Mouse (Mus musculus) liver, embryonic 16.5 days (tissue): ENCODE measurements around the gene Snrpc. TPM values are rescaled to one million over a fixed set of nuclear protein-coding genes. Genes with fewer than 3 reads are reported as not detected.

Experiments used
- ATAC-seq: fragments of 200-750 bp; cut with Nextera tagmentation; 2 replicates; pipeline ENCODE4 v1.8.0; 2017; ENCODE audit warnings: low read depth, mild to moderate bottlenecking, moderate number of reproducible peaks, moderate library complexity
- H3K27ac ChIP-seq: fragments of 300-500 bp; sonication (generic); 2 replicates; pipeline ENCODE4 v1.5.1; 2014; ENCODE audit warnings: mild to moderate bottlenecking, low read length
- H3K27me3 ChIP-seq: fragments of 300-500 bp; sonication (generic); 2 replicates; pipeline ENCODE4 v1.6.1; 2014; ENCODE audit warnings: low read depth, low read length, mixed read lengths; ENCODE audit not compliant: control insufficient read depth, insufficient read depth
- H3K36me3 ChIP-seq: fragments of 300-500 bp; sonication (generic); 2 replicates; pipeline ENCODE4 v1.6.1; 2014; ENCODE audit warnings: mild to moderate bottlenecking; ENCODE audit not compliant: control insufficient read depth, insufficient read depth
- H3K4me1 ChIP-seq: fragments of 300-500 bp; sonication (generic); 2 replicates; pipeline ENCODE4 v1.6.1; 2014; ENCODE audit warnings: low read depth, low read length, mixed read lengths; ENCODE audit not compliant: control insufficient read depth
- H3K4me2 ChIP-seq: fragments of 300-500 bp; sonication (generic); 2 replicates; pipeline ENCODE4 v1.6.1; 2014; ENCODE audit warnings: low read depth, low read length, mixed read lengths
- H3K4me3 ChIP-seq: fragments of 300-500 bp; sonication (generic); 2 replicates; pipeline ENCODE4 v1.5.1; 2014; ENCODE audit warnings: low read depth, mild to moderate bottlenecking, low read length
- H3K9ac ChIP-seq: fragments of 300-500 bp; sonication (generic); 2 replicates; pipeline ENCODE4 v1.6.1; 2014; ENCODE audit warnings: low read depth, low read length
- H3K9me3 ChIP-seq: fragments of 300-500 bp; sonication (generic); replicated peaks from 2 replicates; pipeline ENCODE4 v1.6.1; 2016; ENCODE audit warnings: low read length; ENCODE audit not compliant: control insufficient read depth
- WGBS: fragments of 180-500 bp; shearing (Covaris S2); extraction: QIAGEN DNeasy Blood & Tissue Kit; methylation state at CpG from one replicate; pipeline ENCODE4 v1.1.7; 2014; ENCODE audit not compliant: insufficient replicate concordance; 5-methylcytosine and 5-hydroxymethylcytosine counted together
- polyA plus RNA-seq: library from polyadenylated mRNA; unstranded; fragments of >200 nt; fragmentation: Nextera tagmentation; extraction: Ambion mirVana; gene quantifications from 2 replicates; pipeline ENCODE4 v1.2.1, GENCODE M21; 2015

Snrpc gene
- polyA plus RNA-seq, 1 experiment from 2014 or later = 105 TPM

- Histone ChIP-seq H3K4me1 (peaks cover 45% of the 10 kb centered on the region), H3K4me2 (peak overlapping the region; percentile 33; the same call in 1 of the 2 replicates), H3K9ac (no peak overlapping the region), H3K27ac (peak overlapping the region; percentile 75), H3K27me3 (no peaks in the 10 kb centered on the region), H3K4me3 (no peak overlapping the region), H3K9me3 (no peaks in the 10 kb centered on the region), H3K36me3 (no peaks in the 10 kb centered on the region)
- ATAC-seq = peak; percentile 74
- 17% methylated on average over 16 of the region's 16 CpGs for WGBS
Measured at GRCm38 (mm10) chr17:27799771-27800584, 38.0 kb upstream of the Snrpc start.

GRCm38 (mm10) chr17:27800710-27801648 is 37.0 kb upstream of the Snrpc start:
- Histone ChIP-seq H3K4me1 (peaks cover 53% of the 10 kb centered on the region), H3K4me2 (no peak overlapping the region), H3K36me3 (no peaks in the 10 kb centered on the region), H3K9me3 (no peaks in the 10 kb centered on the region), H3K9ac (no peak overlapping the region), H3K27me3 (no peaks in the 10 kb centered on the region), H3K27ac (no peak overlapping the region), H3K4me3 (no peak overlapping the region)
- 47% methylated on average over 9 of the region's 9 CpGs for WGBS
- ATAC-seq = no peak

DNA sequence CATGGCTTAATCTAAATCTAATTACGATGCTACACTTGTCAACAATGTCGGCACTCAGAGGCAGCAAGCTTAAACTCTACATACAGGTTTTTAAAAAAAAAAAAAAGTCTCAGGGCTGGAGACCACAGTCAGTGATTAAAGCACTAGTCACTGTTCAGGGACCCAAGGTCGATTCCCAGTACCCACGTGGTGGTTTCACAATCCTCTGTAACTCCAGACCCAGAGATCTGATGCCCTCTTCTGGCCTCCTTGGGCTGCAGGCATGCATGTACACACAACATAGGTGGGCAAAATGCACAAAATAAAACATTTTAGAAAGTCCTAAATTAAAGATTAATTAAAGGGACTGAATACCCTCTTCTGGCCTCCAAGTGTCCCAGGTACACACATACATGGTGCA is 34.2 kb upstream of the Snrpc start:
- Histone ChIP-seq H3K4me1 (peaks cover 30% of the 10 kb centered on the region), H3K9ac (no peak overlapping the region), H3K27me3 (no peaks in the 10 kb centered on the region), H3K27ac (no peak overlapping the region), H3K9me3 (no peaks in the 10 kb centered on the region), H3K4me2 (no peak overlapping the region), H3K4me3 (no peak overlapping the region), H3K36me3 (no peaks in the 10 kb centered on the region)
- no peak for ATAC-seq
- WGBS = 67% methylated on average over 4 of the region's 4 CpGs

DNA sequence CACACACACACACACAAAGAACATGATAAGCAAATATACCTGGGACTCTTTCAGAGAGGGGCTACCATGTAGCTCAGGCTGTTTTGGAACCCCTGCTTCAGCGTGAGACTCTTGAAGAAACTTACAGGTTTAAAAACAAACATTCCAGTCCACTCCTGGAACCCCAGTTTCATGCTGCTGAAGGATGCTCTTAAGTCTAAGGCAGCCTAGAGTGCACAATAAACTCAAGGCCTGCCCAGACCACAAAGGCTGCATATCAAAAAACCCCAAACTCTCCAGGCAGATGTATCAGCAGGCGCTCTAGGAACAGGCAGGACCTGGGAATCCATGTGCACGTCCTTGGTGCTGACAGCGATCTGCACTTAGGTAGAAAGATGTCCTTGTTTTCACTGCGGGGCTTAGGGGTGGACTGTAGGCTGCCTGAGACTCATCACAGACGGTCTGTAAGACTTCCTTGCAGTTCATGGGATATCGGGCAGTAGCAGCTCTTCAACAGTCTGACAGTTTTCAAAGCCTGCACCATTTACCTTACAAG is 33.7 kb upstream of the Snrpc start:
- Histone ChIP-seq H3K27ac (no peak overlapping the region), H3K4me2 (no peak overlapping the region)

GRCm38 (mm10) chr17:27804803-27805770 is 32.9 kb upstream of the Snrpc start:
- Histone ChIP-seq H3K9me3 (no peaks in the 10 kb centered on the region), H3K36me3 (no peaks in the 10 kb centered on the region), H3K4me2 (no peak overlapping the region), H3K27ac (no peak overlapping the region), H3K4me1 (peaks cover 25% of the 10 kb centered on the region), H3K9ac (no peak overlapping the region), H3K4me3 (no peak overlapping the region), H3K27me3 (no peaks in the 10 kb centered on the region)
- 49% methylated on average over 10 of the region's 10 CpGs for WGBS
- ATAC-seq = no peak

More for the DNA sequence above, 33.7 kb upstream of the Snrpc start:
- H3K36me3 ChIP-seq = no peaks in the 10 kb centered on the region
- no peak for ATAC-seq
- no peaks in the 10 kb centered on the region for H3K27me3 ChIP-seq
- no peak overlapping the region for H3K9ac ChIP-seq
- 68% methylated on average over 7 of the region's 7 CpGs for WGBS
- H3K4me3 ChIP-seq = no peak overlapping the region
- peaks cover 30% of the 10 kb centered on the region for H3K4me1 ChIP-seq
- H3K9me3 ChIP-seq = no peaks in the 10 kb centered on the region

- 59% methylated on average over 2 of the region's 2 CpGs for WGBS
- no peak for ATAC-seq
- H3K4me1 ChIP-seq = peaks cover 38% of the 10 kb centered on the region
Measured at GRCm38 (mm10) chr17:27807542-27808078, 30.3 kb upstream of the Snrpc start.

DNA sequence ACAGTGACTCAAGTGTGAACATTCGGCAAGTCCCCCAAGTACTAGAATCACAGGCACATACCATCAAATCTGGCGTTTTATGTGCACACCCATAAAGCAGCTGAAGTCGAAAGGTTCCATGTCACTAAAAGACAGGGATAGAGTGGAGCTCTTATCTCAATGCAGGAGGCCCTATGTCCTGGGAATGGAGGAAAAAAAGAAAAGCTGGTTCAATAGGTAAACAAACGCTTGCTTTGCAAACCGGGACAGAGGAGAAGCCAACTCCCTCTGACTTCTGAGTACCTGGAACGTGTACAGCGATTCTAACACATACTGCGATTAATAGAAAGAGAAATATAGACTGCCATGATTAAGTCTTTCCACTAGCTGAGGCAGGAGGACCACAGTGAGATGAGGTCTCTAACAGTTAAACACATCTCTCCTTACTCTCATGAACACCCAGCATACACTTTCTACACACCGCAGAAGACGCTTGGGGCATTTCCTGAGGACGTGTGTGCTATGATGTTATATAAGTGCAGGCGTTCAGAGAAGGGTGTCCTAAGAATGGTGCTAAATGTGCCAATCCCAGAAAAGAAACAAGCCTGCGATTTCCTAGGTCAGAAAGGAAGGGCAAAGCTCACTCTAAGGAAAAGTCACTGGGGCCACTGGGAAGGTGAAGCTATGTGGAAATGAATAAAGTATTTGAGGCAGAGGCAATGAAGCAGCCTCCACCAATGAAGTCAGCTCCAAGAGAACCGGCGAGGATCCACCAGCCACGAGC is 27.2 kb upstream of the Snrpc start:
- Histone ChIP-seq H3K9me3 (no peaks in the 10 kb centered on the region), H3K4me2 (no peak overlapping the region), H3K27ac (peak overlapping the region; percentile 27; the same call in 1 of the 2 replicates), H3K27me3 (no peaks in the 10 kb centered on the region), H3K36me3 (no peaks in the 10 kb centered on the region), H3K9ac (no peak overlapping the region), H3K4me3 (no peak overlapping the region), H3K4me1 (peaks cover 31% of the 10 kb centered on the region)
- no peak for ATAC-seq
- WGBS = 66% methylated on average over 16 of the region's 16 CpGs

More at GRCm38 (mm10) chr17:27807542-27808078, 30.3 kb upstream of the Snrpc start:
- no peak overlapping the region for H3K4me3 ChIP-seq
- no peak overlapping the region for H3K4me2 ChIP-seq
- H3K9ac ChIP-seq = no peak overlapping the region
- no peaks in the 10 kb centered on the region for H3K36me3 ChIP-seq
- H3K27ac ChIP-seq = no peak overlapping the region
- H3K27me3 ChIP-seq = no peaks in the 10 kb centered on the region
- H3K9me3 ChIP-seq = no peaks in the 10 kb centered on the region
